Mouse (Mus musculus) hindbrain, embryonic 13.5 days (tissue): ENCODE measurements at regions not wholly inside any gene's neighbourhood (a gene's known extent, or its start where the extent isn't known, plus 50 kb on each side); places are given as distances from the start of the nearest gene placed in this dataset. TPM values are rescaled to one million over a fixed set of nuclear protein-coding genes. Genes with fewer than 3 reads are reported as not detected.

ENCODE experiments used
- ATAC-seq: fragments of 200-750 bp; cut with Nextera tagmentation; 2 replicates; pipeline ENCODE4 v1.8.0; 2017; ENCODE audit warnings: moderate TSS enrichment; ENCODE audit not compliant: low FRiP score
- H3K27ac ChIP-seq: fragments of 300-500 bp; sonication (generic); 2 replicates; pipeline ENCODE4 v1.5.1; 2015; ENCODE audit warnings: inconsistent platforms, mild to moderate bottlenecking, moderate library complexity
- H3K27me3 ChIP-seq: fragments of 300-500 bp; sonication (generic); 2 replicates; pipeline ENCODE4 v1.6.1; 2015; ENCODE audit warnings: mild to moderate bottlenecking, inconsistent platforms
- H3K36me3 ChIP-seq: fragments of 300-500 bp; sonication (generic); 2 replicates; pipeline ENCODE4 v1.6.1; 2015; ENCODE audit warnings: mild to moderate bottlenecking, inconsistent platforms
- H3K4me1 ChIP-seq: fragments of 300-500 bp; sonication (generic); replicated peaks from 2 replicates; pipeline ENCODE4 v1.6.1; 2015; ENCODE audit warnings: inconsistent platforms
- H3K4me2 ChIP-seq: fragments of 300-500 bp; sonication (generic); 2 replicates; pipeline ENCODE4 v1.6.1; 2015; ENCODE audit warnings: inconsistent platforms, mild to moderate bottlenecking, moderate library complexity
- H3K4me3 ChIP-seq: fragments of 300-500 bp; sonication (generic); 2 replicates; pipeline ENCODE4 v1.5.1; 2015; ENCODE audit warnings: mild to moderate bottlenecking, inconsistent platforms
- H3K9ac ChIP-seq: fragments of 300-500 bp; sonication (generic); 2 replicates; pipeline ENCODE4 v1.6.1; 2015; ENCODE audit warnings: mild to moderate bottlenecking, inconsistent platforms
- H3K9me3 ChIP-seq: fragments of 300-500 bp; sonication (generic); 2 replicates; pipeline ENCODE4 v1.6.1; 2016; ENCODE audit warnings: inconsistent platforms
- WGBS: fragments of 180-500 bp; shearing (Covaris S2); methylation state at CpG from one replicate; pipeline ENCODE4 v1.1.7; 2015; 5-methylcytosine and 5-hydroxymethylcytosine counted together
- microRNA-seq: library from miRNA; unstranded; fragments of <30 nt; microRNA quantifications from one replicate; pipeline ENCODE4, GENCODE M21; 2016

- no peaks in the 10 kb centered on the region for H3K36me3 ChIP-seq
- no peaks in the 10 kb centered on the region for H3K4me1 ChIP-seq
- H3K9ac ChIP-seq, result no peak overlapping the region
- H3K4me2 ChIP-seq, result no peak overlapping the region
- ATAC-seq, result no peak
- no peak overlapping the region for H3K4me3 ChIP-seq
- H3K27me3 ChIP-seq, result peaks cover 8% of the 10 kb centered on the region; the same call in 1 of the 2 replicates
- no peak overlapping the region for H3K27ac ChIP-seq
- WGBS, result 84% methylated on average over 2 of the region's 2 CpGs
- H3K9me3 ChIP-seq, result no peaks in the 10 kb centered on the region
Measured at GRCm38 (mm10) chrX:166867692-166868091, 282.2 kb upstream of the Egfl6 start.

Small RNAs in the stretch of these regions (microRNA-seq; reads per million reads assigned to microRNA genes)
- gene Gm22368 (not detected), gene Gm44376 (not detected)
